Mouse (Mus musculus): ENCODE data around the gene Chn1.

DNA sequence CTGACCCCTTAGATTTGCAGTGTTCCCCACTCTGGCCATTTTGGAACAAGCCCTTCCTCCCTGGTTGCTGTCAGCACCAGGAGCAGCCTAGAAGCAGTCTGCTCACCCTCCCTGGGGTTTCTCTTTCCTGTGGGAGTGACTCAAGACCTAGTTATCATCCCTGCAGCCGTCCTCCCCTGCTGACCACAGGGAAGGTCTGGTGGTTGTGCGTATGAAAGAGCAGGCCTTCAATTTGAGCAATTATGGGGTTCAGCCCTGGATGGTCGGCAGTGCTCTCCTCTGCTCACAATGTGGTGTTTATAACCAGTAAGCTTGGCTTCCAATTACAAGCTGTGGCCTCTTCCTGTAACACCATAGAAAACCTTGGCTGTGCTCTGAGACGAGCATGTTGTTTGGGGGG is 167.5 kb downstream of the Chn1 start:
- TF ChIP-seq CTCF (IDR thresholded peaks at IDR 0.05; ENCODE audit: extremely low read depth, insufficient read length, insufficient replicate concordance, low read depth, low read length) (no peak), POLR2A (IDR thresholded peaks at IDR 0.05; ENCODE audit: low read depth, low read length) (no peak)
